Mouse (Mus musculus) skeletal muscle tissue, postnatal 0 days (tissue): Measurements from ENCODE around the gene Alpk1. TPM values are rescaled to one million over a fixed set of nuclear protein-coding genes. Genes with fewer than 3 reads are reported as not detected.

Source experiments
- polyA plus RNA-seq: library from polyadenylated mRNA; unstranded; fragments of >200 nt; fragmentation: Nextera tagmentation; extraction: Ambion mirVana; gene quantifications from 2 replicates; pipeline ENCODE4 v1.2.1, GENCODE M21; 2015

Alpk1 gene
- polyA plus RNA-seq: 0.34 and 0.42 TPM in 2 replicates

DNA sequence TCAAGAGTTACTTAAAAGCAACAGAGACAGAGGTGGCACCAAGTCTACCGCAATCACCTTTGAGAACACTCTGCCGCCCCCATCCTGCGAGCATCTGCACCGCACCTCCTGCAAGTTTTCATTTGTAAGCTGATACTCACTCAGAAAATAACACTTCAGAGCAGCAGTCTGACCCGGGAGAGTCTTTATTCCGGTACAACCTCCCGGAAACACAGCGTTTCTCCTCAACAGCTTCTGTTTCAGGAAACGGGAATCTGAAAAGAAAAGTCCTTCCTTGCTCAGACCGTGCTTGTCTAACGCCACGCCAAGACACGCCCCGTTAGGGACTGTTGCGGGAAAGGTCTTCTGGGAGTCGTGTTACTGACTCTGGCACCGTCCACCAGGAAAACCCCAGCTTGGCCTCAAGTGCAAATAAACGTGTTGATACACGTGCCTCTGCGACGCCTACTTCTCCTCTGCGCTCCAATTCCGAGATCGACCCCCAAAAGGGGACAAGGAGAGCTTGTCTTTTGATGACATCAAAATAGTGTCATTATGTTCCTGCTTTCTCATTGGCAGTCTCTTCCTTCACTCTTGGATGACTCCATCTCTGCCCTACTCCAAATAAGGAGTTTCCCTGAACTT, at the start of gene Alpk1:
Gene Alpk1 (minus strand): TSS at position 507 of the 624 bp plus-strand sequence.

DNA sequence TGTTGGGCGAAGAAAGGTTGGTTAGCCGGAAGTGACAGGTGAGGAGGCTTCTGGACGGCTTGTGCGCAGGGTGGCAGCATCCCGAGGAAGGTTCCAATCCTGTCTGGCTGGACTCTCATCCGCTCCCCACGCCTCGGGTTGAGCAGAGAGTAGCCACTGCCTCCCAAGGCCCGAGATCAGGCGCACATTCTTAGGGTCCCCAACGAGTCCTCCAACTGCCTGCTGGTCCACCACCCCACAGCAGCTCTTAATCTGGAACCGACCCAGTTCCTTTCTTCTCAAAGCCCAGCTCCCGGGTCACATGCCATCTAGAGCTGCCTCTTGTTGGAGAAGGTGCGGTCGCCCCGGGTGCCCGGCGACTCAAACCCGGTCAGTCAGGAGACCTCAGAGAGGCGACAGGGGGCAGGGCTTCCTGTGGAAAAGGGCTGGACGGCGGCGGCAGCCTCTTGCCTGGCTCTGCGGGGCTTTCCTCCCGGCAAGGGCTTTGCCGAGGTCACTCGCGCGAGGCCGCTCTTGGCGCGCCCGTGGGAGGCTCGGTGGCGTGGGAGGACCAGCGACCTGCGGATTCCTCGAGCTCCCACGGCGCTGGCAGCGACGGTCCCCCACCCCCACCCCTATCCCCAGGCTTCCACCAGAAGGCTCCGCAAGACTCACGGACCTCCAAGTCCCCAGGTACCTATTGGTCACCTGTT, 9.3 kb upstream of the Alpk1 start, which contains the start of gene Tifa:
Gene Tifa (plus strand): TSS at position 306 of the 692 bp plus-strand sequence.

DNA sequence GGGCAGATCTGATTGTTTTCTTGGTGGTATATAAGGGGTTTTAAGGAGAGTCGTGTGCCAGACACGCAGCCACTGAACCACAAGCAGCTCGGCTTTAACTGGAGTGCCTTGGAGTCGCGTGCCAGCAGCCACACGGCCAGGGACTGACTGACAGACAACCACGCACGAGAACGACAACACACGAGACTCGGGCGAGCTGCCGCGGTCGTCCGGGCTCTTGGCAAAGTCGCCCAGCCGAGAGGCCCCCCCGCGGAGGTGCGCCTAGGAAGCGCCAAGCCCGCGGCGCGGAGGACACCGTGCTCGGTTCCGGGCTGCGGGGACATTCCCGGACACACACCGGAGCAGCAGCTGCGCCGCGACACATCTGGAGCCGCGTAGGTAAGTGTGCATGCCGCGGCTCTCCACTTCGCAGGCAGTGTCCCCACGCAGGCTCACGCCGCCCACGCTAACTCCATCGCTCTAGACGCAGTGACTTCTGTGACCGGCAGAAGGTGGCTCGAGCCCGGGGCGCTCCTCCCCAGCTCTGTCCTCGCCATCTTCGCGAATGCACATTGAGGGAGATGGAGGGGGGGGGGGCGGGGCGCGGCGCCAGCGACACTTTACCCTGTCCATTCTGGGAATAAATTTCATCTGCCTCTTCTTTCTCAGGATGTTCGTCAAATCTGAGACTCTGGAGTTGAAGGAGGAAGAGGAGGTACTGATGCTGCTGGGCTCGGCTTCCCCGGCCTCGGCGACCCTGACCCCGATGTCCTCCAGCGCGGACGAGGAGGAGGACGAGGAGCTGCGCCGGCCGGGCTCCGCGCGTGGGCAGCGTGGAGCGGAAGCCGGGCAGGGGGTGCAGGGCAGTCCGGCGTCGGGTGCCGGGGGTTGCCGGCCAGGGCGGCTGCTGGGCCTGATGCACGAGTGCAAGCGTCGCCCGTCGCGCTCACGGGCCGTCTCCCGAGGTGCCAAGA, 147.0 kb downstream of the Alpk1 start, which contains the start of gene Neurog2:
Gene Neurog2 (plus strand): TSS at position 56 of the 953 bp plus-strand sequence.

Other genes starting within 250 kb of the Alpk1 start
- 27.8 and 30.6 TPM in 2 replicates for gene Larp7, start 227.2 kb downstream of the Alpk1 start, polyA plus RNA-seq
- gene Zgrf1, start 227.0 kb downstream of the Alpk1 start, polyA plus RNA-seq: 1.6 and 1.7 TPM in 2 replicates
- not detected in 2 replicates for gene Neurog2, start 147.4 kb downstream of the Alpk1 start, polyA plus RNA-seq
- 2.1 and 2.6 TPM in 2 replicates for gene Tifa, start 9.3 kb upstream of the Alpk1 start, polyA plus RNA-seq
- gene Ap1ar, start 57.0 kb upstream of the Alpk1 start, polyA plus RNA-seq: 19.3 and 20.4 TPM in 2 replicates
- gene Fam241a, start 115.8 kb upstream of the Alpk1 start, polyA plus RNA-seq: 10.2 and 15.9 TPM in 2 replicates